Mouse (Mus musculus): ENCODE results near the gene Gmeb2. TPM values are rescaled to one million over a fixed set of nuclear protein-coding genes. Genes with fewer than 3 reads are reported as not detected.

Gene Gmeb2
- total and polyA plus RNA-seq, 3 experiments = 11.6 to 20.7 (median 17.3) TPM

- peaks cover 8 to 16% of the 10 kb centered on the region in 2 experiments for H3K4me1 ChIP-seq (ENCODE audit: control insufficient read depth in 1 of 2, insufficient read depth in 2 of 2)
- H3K9ac ChIP-seq (ENCODE audit: insufficient read depth, low read depth) = no peak overlapping the region
- H3K79me2 ChIP-seq (replicated peaks; ENCODE audit: control insufficient read depth, extremely low read depth, insufficient read depth, poor library complexity, severe bottlenecking) = no peaks in the 10 kb centered on the region
- H3K27me3 ChIP-seq (replicated peaks) = no peaks in the 10 kb centered on the region
- dilution Hi-C loops (cut with MboI; ENCODE audit: extremely low pct_ligation_motif_present, extremely low pct_unique_long_range_greater_than_20kb, low sequenced_read_pairs) (no loop called here), in situ Hi-C loops (cut with MboI; ENCODE audit: low pct_ligation_motif_present, low pct_unique_long_range_greater_than_20kb, low sequenced_read_pairs) (no loop called here)
- H3K36me3 ChIP-seq (replicated peaks in 1 of 2; ENCODE audit: control insufficient read depth in 1 of 2, insufficient read depth in 1 of 2, low read length in 1 of 2) = peaks cover 0 to 15% of the 10 kb centered on the region in 2 experiments
- H3K27ac ChIP-seq (ENCODE audit: insufficient read depth, low read depth) = no peak overlapping the region
- TF ChIP-seq ZNF384 (IDR thresholded peaks at IDR 0.05; ENCODE audit: low read depth, low read length) = no peak
- no peak for TF ChIP-seq TCF12 (IDR thresholded peaks at IDR 0.05; ENCODE audit: low read depth, low read length)
- no peak for TF ChIP-seq ZC3H11A (IDR thresholded peaks at IDR 0.05; ENCODE audit: low read depth, low read length)
- TF ChIP-seq KAT2A (IDR thresholded peaks at IDR 0.05; ENCODE audit: insufficient replicate concordance, low read length) = no peak
- TF ChIP-seq ETS1 (conservative IDR thresholded peaks at IDR 0.05; ENCODE audit: low read depth, low read length) = no peak
- no peak for TF ChIP-seq E2F4 (IDR thresholded peaks at IDR 0.05; ENCODE audit: insufficient replicate concordance, low read depth, low read length)
- H3K4me3 ChIP-seq (replicated peaks in 1 of 3; ENCODE audit: low read depth in 2 of 3, low read length in 2 of 3, poor library complexity in 1 of 3) = no peak overlapping the region
- DNase-seq (ENCODE audit: extremely low read depth) = no peak
- H3K9me3 ChIP-seq (replicated peaks; ENCODE audit: low read length) = no peaks in the 10 kb centered on the region
- no peak overlapping the region for H3K4me2 ChIP-seq (ENCODE audit: insufficient read depth, low read depth, poor library complexity, severe bottlenecking)
These were observed 68.9 kb downstream of the Gmeb2 start for GRCm38 (mm10) chr2:181218881-181219485.

- Histone ChIP-seq H3K4me3 (replicated peaks in 1 of 3; ENCODE audit: low read depth in 2 of 3, low read length in 2 of 3, poor library complexity in 1 of 3) (no peak overlapping the region), H3K27me3 (replicated peaks) (no peaks in the 10 kb centered on the region), H3K79me2 (replicated peaks; ENCODE audit: control insufficient read depth, extremely low read depth, insufficient read depth, poor library complexity, severe bottlenecking) (no peaks in the 10 kb centered on the region), H3K9ac (ENCODE audit: insufficient read depth, low read depth) (no peak overlapping the region), H3K36me3 (replicated peaks in 1 of 2; ENCODE audit: control insufficient read depth in 1 of 2, insufficient read depth in 1 of 2, low read length in 1 of 2) (no peaks in the 10 kb centered on the region), H3K9me3 (replicated peaks; ENCODE audit: low read length) (no peaks in the 10 kb centered on the region), H3K4me1 (ENCODE audit: control insufficient read depth in 1 of 2, insufficient read depth in 2 of 2) (peaks cover 13% of the 10 kb centered on the region in 2 experiments), H3K27ac (ENCODE audit: insufficient read depth, low read depth) (no peak overlapping the region), H3K4me2 (ENCODE audit: insufficient read depth, low read depth, poor library complexity, severe bottlenecking) (no peak overlapping the region)
- no peak for DNase-seq (ENCODE audit: extremely low read depth)
- TF ChIP-seq ETS1 (conservative IDR thresholded peaks at IDR 0.05; ENCODE audit: low read depth, low read length) = no peak
- no peak for TF ChIP-seq CHD1 (IDR thresholded peaks at IDR 0.05; ENCODE audit: low read depth, low read length)
- no peak for TF ChIP-seq EP300 (IDR thresholded peaks at IDR 0.05; ENCODE audit: low read length)
- TF ChIP-seq NRF1 (IDR thresholded peaks at IDR 0.05; ENCODE audit: low read depth, low read length) = no peak
- no peak for TF ChIP-seq ZNF384 (IDR thresholded peaks at IDR 0.05; ENCODE audit: low read depth, low read length)
- TF ChIP-seq ZKSCAN1 (IDR thresholded peaks at IDR 0.05; ENCODE audit: borderline replicate concordance, low read depth, low read length) = no peak
- TF ChIP-seq USF2 (conservative IDR thresholded peaks at IDR 0.05; ENCODE audit: low read depth, low read length) = no peak
- no peak for TF ChIP-seq MYC (IDR thresholded peaks at IDR 0.05; ENCODE audit: low read depth, low read length)
- dilution Hi-C loops (cut with MboI; ENCODE audit: extremely low pct_ligation_motif_present, extremely low pct_unique_long_range_greater_than_20kb, low sequenced_read_pairs) = no loop called here
- in situ Hi-C loops (cut with MboI; ENCODE audit: low pct_ligation_motif_present, low pct_unique_long_range_greater_than_20kb, low sequenced_read_pairs) = no loop called here
These were observed 71.8 kb downstream of the Gmeb2 start for GRCm38 (mm10) chr2:181216037-181216436.

- H3K9ac ChIP-seq (ENCODE audit: insufficient read depth, low read depth) = no peak within 1 kb of the TSS
- no peaks in the 10 kb centered on the region for H3K27me3 ChIP-seq (replicated peaks)
- no peak within 1 kb of the TSS for H3K4me3 ChIP-seq (replicated peaks in 1 of 3; ENCODE audit: low read depth in 2 of 3, low read length in 2 of 3, poor library complexity in 1 of 3)
- no peak within 1 kb of the TSS for H3K4me2 ChIP-seq (ENCODE audit: insufficient read depth, low read depth, poor library complexity, severe bottlenecking)
- H3K4me1 ChIP-seq (ENCODE audit: control insufficient read depth in 1 of 2, insufficient read depth in 2 of 2) = peaks cover 0 to 8% of the 10 kb centered on the region in 2 experiments; a peak in 2 of 4 replicates
- no peaks in the 10 kb centered on the region for H3K79me2 ChIP-seq (replicated peaks; ENCODE audit: control insufficient read depth, extremely low read depth, insufficient read depth, poor library complexity, severe bottlenecking)
- no peaks in the 10 kb centered on the region for H3K9me3 ChIP-seq (replicated peaks; ENCODE audit: low read length)
- no peak within 1 kb of the TSS for H3K27ac ChIP-seq (ENCODE audit: insufficient read depth, low read depth)
- in situ Hi-C loops (cut with MboI; ENCODE audit: low pct_ligation_motif_present, low pct_unique_long_range_greater_than_20kb, low sequenced_read_pairs) = no loop called here
- DNase-seq (ENCODE audit: extremely low read depth) = no peak
- dilution Hi-C loops (cut with MboI; ENCODE audit: extremely low pct_ligation_motif_present, extremely low pct_unique_long_range_greater_than_20kb, low sequenced_read_pairs) = no loop called here
- H3K36me3 ChIP-seq (replicated peaks in 1 of 2; ENCODE audit: control insufficient read depth in 1 of 2, insufficient read depth in 1 of 2, low read length in 1 of 2) = no peaks in the 10 kb centered on the region
- TF ChIP-seq RAD21 (IDR thresholded peaks at IDR 0.05; ENCODE audit: low read depth, low read length) (no peak), ZKSCAN1 (IDR thresholded peaks at IDR 0.05; ENCODE audit: borderline replicate concordance, low read depth, low read length) (no peak), MAFK (IDR thresholded peaks at IDR 0.05; ENCODE audit: insufficient replicate concordance, low read length) (no peak), GABPA (IDR thresholded peaks at IDR 0.05; ENCODE audit: insufficient replicate concordance, low read depth, low read length) (no peak), MAX (IDR thresholded peaks at IDR 0.05; ENCODE audit: low read length) (no peak), HCFC1 (IDR thresholded peaks at IDR 0.05; ENCODE audit: low read depth, low read length) (no peak), JUN (IDR thresholded peaks at IDR 0.05; ENCODE audit: insufficient read depth, low read depth, low read length) (no peak), JUND (conservative IDR thresholded peaks at IDR 0.05; ENCODE audit: low read depth, low read length) (no peak), EP300 (IDR thresholded peaks at IDR 0.05; ENCODE audit: low read length) (no peak), ZC3H11A (IDR thresholded peaks at IDR 0.05; ENCODE audit: low read depth, low read length) (no peak), SIN3A (IDR thresholded peaks at IDR 0.05; ENCODE audit: low read length) (no peak), POLR2AphosphoS2 (IDR thresholded peaks at IDR 0.05; ENCODE audit: low read depth, low read length) (no peak), MYC (IDR thresholded peaks at IDR 0.05; ENCODE audit: low read depth, low read length) (no peak), NELFE (IDR thresholded peaks at IDR 0.05; ENCODE audit: low read depth, low read length) (no peak), IRF4 (IDR thresholded peaks at IDR 0.05; ENCODE audit: low read depth, low read length) (no peak), ZMIZ1 (IDR thresholded peaks at IDR 0.05; ENCODE audit: low read depth, low read length) (no peak), CHD1 (IDR thresholded peaks at IDR 0.05; ENCODE audit: low read depth, low read length) (no peak)
These were observed 74.8 kb downstream of the Gmeb2 start, which contains the start of gene Srms for GRCm38 (mm10) chr2:181213021-181213445. Gene Srms, minus strand, starts transcription at chr2:181213185.
